Mouse (Mus musculus): ENCODE measurements around the gene Prdm15.

GRCm38 (mm10) chr16:97808881-97809280 lies 42.8 kb downstream of the Prdm15 start:
- no peak for TF ChIP-seq EP300 (IDR thresholded peaks at IDR 0.05)
- TF ChIP-seq CTCF (IDR thresholded peaks at IDR 0.05), result no peak
